Mouse (Mus musculus) bone marrow macrophage, adult 2 months (primary cell): ENCODE data around the gene Slc4a5. TPM values are rescaled to one million over a fixed set of nuclear protein-coding genes. Genes with fewer than 3 reads are reported as not detected.
"Not testable (repeated sequence)": the region's sequence is repeated elsewhere in the genome, so short reads cannot be mapped to it uniquely, and the experiment has no call there.

ENCODE experiments used
- H3K27ac ChIP-seq: 2 replicates; pipeline ENCODE4 v1.5.1; 2012; ENCODE audit warnings: low read depth, low read length; ENCODE audit not compliant: insufficient read depth
- H3K4me1 ChIP-seq: 2 replicates; pipeline ENCODE4 v1.6.1; 2012; ENCODE audit warnings: low read length; ENCODE audit not compliant: control insufficient read depth, insufficient read depth
- H3K4me3 ChIP-seq: 2 replicates; pipeline ENCODE4 v1.5.1; 2012; ENCODE audit warnings: mild to moderate bottlenecking, low read length, moderate library complexity; ENCODE audit not compliant: insufficient read depth
- CTCF ChIP-seq: IDR thresholded peaks from 2 replicates; pipeline ENCODE4 v1.5.1; 2012; ENCODE audit warnings: low read depth, mild to moderate bottlenecking, low read length, moderate library complexity
- POLR2A ChIP-seq: IDR thresholded peaks from 2 replicates; pipeline ENCODE4 v1.6.1; 2012; ENCODE audit warnings: mild to moderate bottlenecking, low read depth, low read length, borderline replicate concordance
- polyA plus RNA-seq: library from polyadenylated mRNA; stranded (reverse); fragments of >200 nt; gene quantifications from 2 replicates; pipeline ENCODE4 v1.2.4, GENCODE M21; 2012; ENCODE audit not compliant: missing spikeins, insufficient read depth, insufficient read length

The Slc4a5 gene
- polyA plus RNA-seq, 1 experiment: 0.55 TPM

DNA sequence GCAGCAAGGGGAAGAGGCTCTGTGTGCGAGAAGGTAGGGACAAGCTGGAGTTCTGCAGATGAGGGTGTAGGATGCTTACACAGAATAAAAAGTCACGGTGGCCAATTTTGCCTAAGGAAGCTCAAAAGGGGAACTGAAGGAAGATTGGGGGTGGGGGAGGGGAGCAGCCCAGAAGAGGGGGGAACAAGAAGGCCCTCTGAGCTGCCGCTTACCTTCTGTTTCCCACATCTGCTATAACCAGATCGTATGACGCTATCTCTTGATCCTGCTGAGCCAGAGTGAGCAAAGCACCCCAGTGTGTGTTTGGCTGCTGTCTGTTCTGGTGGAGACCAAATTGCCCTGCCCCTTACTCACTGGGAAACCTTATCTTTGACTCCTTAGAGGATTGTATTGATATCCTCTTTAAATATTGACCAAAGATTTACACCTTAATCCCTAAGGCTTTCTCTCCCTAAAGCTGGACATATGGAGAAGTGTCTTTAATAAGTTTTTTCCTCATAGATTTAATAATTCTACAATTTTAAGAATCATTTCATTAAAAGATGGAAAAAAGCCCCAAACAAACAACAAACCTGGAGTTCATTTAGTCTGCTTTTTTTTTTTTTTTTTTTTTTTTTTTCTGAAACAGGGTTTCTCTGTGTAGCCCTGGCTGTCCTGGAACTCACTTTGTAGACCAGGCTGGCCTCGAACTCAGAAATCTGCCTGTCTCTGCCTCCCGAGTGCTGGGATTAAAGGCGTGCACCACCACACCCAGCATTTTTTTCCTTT is 104.2 kb downstream of the Slc4a5 start:
- peak overlapping the region; percentile 50 for H3K4me3 ChIP-seq
- H3K27ac ChIP-seq: peak overlapping the region; percentile 82
- TF ChIP-seq POLR2A: no peak
- TF ChIP-seq CTCF: no peak
- H3K4me1 ChIP-seq: peaks cover 30% of the 10 kb centered on the region

DNA sequence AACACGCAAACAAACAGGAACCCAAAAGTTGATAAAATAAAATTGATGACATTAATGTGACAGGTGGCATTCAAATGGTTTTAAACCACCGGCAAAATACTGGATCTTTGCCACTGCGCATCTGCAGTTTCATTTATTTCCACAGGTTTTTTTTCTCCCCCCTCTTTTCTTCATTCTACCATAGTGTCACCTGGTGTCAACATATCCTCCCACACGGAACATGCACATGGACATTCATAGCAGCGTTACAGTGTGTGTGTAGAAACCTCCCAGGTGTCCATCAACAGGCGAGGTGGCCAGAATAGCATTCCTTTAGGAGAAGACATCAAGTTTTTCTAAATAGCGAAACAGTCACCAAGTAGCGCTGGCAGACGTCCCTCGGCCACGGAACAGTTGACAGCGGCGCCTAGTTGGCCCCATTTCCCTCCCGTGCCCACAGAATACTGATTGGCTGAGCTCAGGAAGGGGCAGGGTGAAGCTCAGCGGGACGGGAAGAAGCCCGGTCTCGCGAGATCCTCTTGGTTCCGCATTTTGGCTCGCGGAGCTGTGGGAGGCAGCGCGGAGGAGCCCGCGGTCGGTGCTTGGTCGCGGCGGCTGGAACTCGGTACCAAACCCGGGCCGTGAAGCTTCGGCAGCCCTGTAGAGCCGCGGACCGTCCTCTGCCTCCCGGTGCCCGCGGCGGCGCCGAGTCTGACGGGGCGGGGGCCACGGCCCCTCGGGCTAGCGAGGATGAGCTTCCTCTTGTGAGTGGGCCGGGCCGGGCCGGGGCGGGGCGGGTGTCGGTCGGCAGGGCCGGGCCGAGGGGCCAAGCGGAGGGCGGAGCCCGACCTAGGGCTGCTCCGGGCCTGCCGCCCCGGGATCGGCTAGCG is 106.1 kb downstream of the Slc4a5 start, which contains the start of the genes Mthfd2 and Mob1a:
TSS of gene Mthfd2 (minus strand) at position 384 of the 869 bp plus-strand sequence.
TSS of gene Mob1a (plus strand) at position 492 of the 869 bp plus-strand sequence.
- Histone ChIP-seq H3K27ac (peak within 1 kb of the TSS; percentile 86), H3K4me3 (peak within 1 kb of the TSS; percentile 87), H3K4me1 (peaks cover 29% of the 10 kb centered on the region)
- TF ChIP-seq POLR2A (peak; percentile 54; the same call in 1 of the 2 replicates), CTCF (no peak)

DNA sequence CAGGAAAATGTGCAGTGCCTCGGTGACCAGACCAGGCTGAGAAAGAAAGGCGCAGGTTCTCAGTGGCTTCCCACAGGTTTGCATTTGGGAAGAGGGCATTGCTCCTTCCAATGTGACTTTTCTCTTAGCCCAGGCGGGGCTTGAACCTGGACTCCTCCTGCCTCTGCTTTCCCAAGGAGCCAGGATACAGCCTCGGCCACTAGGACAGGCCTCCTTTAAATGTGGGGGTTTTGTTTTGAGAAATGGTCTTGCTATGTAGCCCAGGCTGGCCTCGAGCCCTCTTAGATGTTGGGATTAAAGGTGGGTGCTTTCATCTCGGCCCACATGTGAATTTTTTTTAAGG is 106.7 kb downstream of the Slc4a5 start:
- TF ChIP-seq POLR2A: no peak
- Histone ChIP-seq H3K4me1 (peaks cover 23% of the 10 kb centered on the region), H3K4me3 (peak overlapping the region; percentile 87), H3K27ac (peak overlapping the region; percentile 86)

DNA sequence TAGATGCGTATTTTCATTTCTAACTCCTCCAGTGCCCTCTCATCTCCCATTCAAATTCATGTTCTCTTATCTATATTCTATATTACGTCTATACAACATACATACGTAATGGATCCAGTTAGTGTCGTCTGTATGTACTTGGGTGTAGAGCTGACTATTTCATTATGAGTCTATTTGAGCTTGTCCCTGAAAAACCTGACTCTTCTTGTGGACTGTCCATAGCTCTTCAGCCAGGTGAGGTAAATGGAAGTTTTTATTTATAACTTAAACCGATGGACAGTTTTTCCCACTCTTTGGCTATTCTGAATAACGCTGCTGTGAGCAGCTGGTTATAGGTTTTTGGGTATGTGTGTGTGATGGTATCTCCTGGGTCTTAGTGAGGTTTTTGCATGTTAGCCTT is 107.1 kb downstream of the Slc4a5 start:
- TF ChIP-seq CTCF (no peak), POLR2A (no peak)
- Histone ChIP-seq H3K4me1 (peaks cover 19% of the 10 kb centered on the region), H3K27ac (no peak overlapping the region), H3K4me3 (peak overlapping the region; percentile 87)

DNA sequence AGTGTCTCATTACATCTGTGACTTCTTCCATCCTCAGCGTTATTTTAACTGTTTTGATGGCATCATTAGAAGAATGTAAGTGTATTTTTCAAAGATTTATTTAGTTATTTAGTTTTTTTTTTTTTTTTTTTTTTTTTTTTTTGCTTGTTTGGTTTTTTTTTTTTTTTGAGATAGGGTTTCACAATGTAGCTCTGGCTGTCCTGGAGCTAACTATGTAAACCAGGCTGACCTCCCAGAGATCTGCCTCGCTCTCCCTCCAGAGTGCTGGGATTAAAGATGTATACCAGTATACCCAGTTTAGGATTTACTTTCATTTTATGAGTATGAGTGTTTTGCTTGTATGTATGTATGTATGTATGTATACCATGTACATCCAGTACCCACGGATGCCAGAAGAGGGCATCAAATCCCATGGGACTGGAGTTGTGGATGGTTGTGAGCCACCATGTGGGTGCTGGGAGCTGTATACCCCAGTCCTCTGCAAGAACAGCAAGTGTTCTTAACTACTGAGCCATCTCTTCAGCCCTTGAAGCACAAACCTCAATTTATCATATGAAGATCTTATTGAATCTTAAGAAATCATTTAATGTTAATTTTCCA is 108.1 kb downstream of the Slc4a5 start:
- no peak overlapping the region for H3K4me3 ChIP-seq
- H3K4me1 ChIP-seq: peaks cover 15% of the 10 kb centered on the region
- TF ChIP-seq CTCF (0 out of 2 replicates have a peak, but pooled peaks have one; percentile 13), POLR2A (no peak)
- H3K27ac ChIP-seq: no peak overlapping the region

DNA sequence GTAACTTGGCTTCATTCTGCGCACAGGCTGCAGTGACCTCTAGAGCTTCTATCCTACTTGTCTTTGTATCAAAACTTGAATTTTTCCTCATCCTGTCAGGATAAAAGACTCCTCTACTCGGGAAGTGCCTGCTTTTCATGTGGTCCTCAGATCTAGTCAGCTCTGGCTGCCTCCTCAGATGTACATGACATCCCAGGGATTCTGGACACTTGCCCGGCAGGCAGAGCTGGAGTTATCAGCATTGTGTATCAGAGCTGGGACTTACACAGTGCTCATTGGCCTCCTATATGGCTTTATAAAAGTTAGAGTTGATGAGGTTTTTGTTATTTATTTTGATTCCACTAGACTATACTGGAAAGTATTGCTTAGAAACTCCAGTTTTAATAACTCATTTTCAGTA is 121.8 kb downstream of the Slc4a5 start:
- Histone ChIP-seq H3K4me3 (no peak overlapping the region), H3K4me1 (no peaks in the 10 kb centered on the region), H3K27ac (no peak overlapping the region)
- no peak for TF ChIP-seq POLR2A
- no peak for TF ChIP-seq CTCF

DNA sequence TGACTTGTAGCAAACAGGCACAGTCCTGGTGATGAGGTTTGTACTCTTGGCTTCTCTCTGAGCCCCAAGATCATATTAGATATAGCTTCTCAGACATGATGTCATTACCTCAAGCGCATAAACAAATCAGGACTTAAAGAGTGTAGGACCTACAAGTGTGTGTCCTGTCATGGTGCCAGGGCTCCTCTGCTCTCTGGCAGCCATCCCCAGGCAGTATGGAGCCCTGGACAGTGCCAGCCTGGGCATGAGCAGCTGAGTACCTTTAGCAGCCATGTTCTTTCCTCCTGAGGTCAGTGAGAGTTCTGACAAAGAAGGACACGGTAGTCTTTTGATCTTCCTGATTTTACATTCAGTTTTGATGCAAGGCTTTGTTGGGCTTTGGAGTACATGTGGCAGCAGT is 123.3 kb downstream of the Slc4a5 start:
- TF ChIP-seq POLR2A: no peak
- no peak for TF ChIP-seq CTCF
- Histone ChIP-seq H3K4me1 (peaks cover 3% of the 10 kb centered on the region; the same call in 1 of the 2 replicates), H3K27ac (no peak overlapping the region), H3K4me3 (no peak overlapping the region)

DNA sequence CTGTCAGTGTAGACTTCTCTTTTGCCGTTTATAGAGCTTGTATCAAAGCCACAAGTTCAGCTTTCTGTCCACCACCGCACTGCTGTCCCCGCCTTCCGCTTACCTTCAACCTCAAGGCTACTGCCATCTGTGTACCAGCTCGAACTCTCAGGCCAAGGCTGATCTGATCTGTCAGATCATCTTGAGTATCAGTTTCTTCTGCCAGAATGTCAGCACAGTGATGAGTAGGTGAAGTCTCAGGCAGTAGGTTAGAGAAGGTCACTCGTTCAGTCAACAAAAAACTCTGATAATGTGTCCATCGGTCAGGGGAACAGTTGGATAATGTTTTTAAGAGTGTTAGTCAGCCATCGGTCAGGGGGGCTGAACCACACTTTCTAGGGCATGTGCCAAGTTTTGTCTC is 125.7 kb downstream of the Slc4a5 start:
- not testable (repeated sequence) for H3K27ac ChIP-seq, H3K4me3 ChIP-seq, H3K4me1 ChIP-seq

DNA sequence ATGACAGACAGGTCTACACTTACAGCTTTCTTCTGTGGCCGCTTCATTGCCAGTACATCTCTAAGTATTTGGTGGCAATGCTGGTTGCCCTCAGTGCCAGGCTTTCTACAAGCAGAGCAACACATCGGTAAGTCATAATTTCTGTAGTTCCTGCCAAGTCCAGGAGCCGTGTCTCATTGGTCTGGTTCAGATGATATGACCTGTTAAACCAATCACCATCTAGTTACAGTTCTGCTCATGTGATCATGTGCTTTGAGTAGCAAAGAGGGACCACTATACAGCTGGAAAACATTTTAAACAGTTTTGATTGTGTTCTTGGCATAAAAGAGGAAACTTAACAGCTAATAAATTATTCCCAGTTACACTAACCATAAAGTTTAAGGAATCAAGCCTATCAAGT is 128.3 kb downstream of the Slc4a5 start:
- no peak overlapping the region for H3K4me3 ChIP-seq
- TF ChIP-seq POLR2A (no peak), CTCF (no peak)
- peaks cover 6% of the 10 kb centered on the region for H3K4me1 ChIP-seq
- no peak overlapping the region for H3K27ac ChIP-seq

DNA sequence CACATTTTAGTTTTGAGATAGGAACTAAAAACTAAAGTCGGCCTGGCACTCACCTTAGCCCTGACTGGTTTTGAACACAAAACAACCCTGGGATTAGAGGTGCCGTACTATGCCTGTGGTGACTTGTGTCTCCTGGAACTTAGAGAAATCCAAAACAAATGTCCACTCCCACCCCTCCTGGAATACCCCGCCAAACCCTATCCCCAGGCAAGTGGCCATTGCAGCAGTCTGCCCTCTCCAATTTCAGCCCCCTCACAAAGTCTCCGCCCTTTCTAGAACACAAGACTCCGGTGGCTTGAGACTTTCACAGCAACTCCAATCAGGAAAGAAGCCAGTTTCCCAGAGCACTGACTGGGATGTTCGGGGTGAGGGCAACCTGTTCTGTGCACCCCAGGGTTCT is 129.2 kb downstream of the Slc4a5 start, which contains the start of gene Bola3:
TSS of gene Bola3 (plus strand) at position 275 of the 400 bp plus-strand sequence.
- no peak within 1 kb of the TSS for H3K27ac ChIP-seq
- H3K4me3 ChIP-seq: peak within 1 kb of the TSS; percentile 76
- H3K4me1 ChIP-seq: peaks cover 6% of the 10 kb centered on the region
- TF ChIP-seq CTCF (no peak), POLR2A (no peak)
